Mouse (Mus musculus): ENCODE measurements around the gene Irs1. TPM values are rescaled to one million over a fixed set of nuclear protein-coding genes. Genes with fewer than 3 reads are reported as not detected.

The Irs1 gene
- polyA plus RNA-seq (2014; fragmentation: Illumina TruSeq; extraction: RNeasy Lipid Tissue Mini Kit (QIAGEN cat#74804); ENCODE audit: insufficient read depth, low read depth, low replicate concordance): 3.0 TPM

DNA sequence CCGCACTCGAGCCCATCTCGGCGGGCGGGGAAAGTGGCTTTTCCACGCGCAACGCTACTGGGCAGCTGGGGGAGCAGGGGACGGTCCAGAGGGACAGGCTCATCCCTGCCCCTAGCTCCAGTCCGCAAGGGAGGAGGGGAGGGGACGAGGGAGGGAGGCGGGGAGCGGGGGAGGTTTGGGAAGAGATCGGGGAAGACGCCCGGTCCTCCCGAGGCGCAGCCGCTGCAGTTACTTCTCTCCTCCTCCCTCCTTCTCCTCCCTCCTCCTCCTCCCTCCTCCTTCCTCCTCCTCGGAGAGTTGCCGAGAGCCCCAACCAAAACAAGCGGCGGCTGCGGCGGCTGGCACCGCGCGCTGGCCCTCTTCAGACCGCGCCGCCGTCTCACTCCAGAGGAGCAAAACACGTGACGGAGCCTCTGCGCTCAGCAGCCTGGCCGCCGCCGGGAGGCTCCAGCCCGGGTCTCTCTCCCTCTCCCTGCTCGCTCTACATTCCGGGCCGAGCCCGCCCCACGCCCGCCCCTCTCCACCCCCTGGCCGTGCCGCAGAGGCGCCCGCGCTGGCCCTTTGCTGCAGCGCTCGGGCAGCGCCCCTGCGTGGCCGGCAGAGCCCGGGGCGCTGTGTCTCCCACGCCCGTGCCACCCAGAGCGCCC, at the start of gene Irs1:
Irs1 (minus strand) TSS at position 266 of the 647 bp plus-strand sequence.

DNA sequence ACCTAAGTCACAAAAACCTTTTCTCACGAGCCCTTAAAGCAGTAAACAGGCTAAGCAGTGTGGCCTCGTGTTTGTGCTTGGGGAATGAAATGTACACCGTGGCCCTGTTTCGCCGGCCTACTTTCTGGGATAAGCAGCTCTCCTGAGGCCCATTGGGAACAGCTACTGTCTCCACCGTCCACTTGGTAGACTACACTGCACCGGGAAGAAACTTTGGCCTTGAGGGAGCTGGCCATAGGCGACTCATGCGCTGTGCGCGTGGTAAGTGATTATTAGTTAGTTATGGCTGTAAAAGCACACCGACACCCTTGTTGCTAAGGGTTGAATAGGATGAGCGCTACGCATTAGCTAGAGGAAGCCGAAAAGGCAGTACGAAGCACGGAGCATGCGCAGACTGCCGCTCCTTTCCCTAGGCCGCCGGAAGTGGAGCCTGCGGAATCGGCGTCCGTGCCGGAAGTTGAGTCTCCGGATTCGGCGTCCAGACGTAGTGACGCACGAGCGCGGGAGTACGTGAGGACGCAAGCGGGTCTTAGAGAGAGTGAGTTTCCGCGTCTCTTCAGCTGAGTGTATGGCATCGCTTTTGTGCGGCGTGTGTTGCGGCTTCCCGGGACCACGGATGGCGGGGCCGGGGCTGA, 25.0 kb upstream of the Irs1 start, which contains the start of gene Rhbdd1:
Rhbdd1 (plus strand) TSS at position 342 of the 635 bp plus-strand sequence.

DNA sequence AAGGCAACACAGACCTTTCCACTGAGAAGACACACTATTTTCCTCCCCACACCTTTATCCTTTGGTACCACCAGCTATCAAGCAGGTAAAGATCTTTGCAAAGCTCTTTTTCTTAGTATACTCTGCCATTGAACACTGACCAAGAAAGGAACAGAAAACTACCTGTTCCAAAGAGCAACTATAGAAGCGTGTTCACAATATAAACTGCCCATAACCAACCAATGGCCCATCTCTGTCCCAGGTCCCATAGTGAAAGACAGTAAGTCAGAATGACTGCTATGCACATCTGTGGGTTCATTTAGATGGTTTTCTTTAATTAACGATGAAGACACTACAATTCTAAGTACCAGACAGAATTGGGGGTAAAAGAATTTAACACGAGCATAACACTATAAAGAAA, 58.4 kb downstream of the Irs1 start, which contains the start of gene Gm9747:
Gm9747 (plus strand) TSS at position 301 of the 400 bp plus-strand sequence.

Other genes with a start within 250 kb of the Irs1 start
- gene Gm9747, start 58.3 kb downstream of the Irs1 start, polyA plus RNA-seq (2014; fragmentation: Illumina TruSeq; extraction: RNeasy Lipid Tissue Mini Kit (QIAGEN cat#74804); ENCODE audit: insufficient read depth, low read depth, low replicate concordance): not detected
- gene Rhbdd1, start 25.0 kb upstream of the Irs1 start, polyA plus RNA-seq (2014; fragmentation: Illumina TruSeq; extraction: RNeasy Lipid Tissue Mini Kit (QIAGEN cat#74804); ENCODE audit: insufficient read depth, low read depth, low replicate concordance): 8.7 TPM

Data from lung, adult 10 weeks (tissue).